Mouse (Mus musculus) adrenal gland, postnatal 14 days (tissue): Measurements from ENCODE around the gene Crybg3. TPM values are rescaled to one million over a fixed set of nuclear protein-coding genes. Genes with fewer than 3 reads are reported as not detected.
A peak's percentile ranks its signal among the peaks of the same experiment; 100 is the strongest.
"Not testable (repeated sequence)": the region's sequence is repeated elsewhere in the genome, so short reads cannot be mapped to it uniquely, and the experiment has no call there.

ENCODE experiments used
- DNase-seq: peaks from one replicate; pipeline ENCODE4 v3.0.0; 2021; ENCODE audit warnings: mixed read lengths
- total RNA-seq: library from RNA; stranded (reverse); gene quantifications from 2 replicates; pipeline ENCODE4 v1.2.3, GENCODE M21; 2021

The Crybg3 gene
- total RNA-seq, 1 experiment from 2014 or later = 17.3 TPM

- DNase-seq = no peak
Observed at GRCm38 (mm10) chr16:59532561-59532960, 68.2 kb downstream of the Crybg3 start.

- no peak for DNase-seq
Observed at GRCm38 (mm10) chr16:59531243-59531642, 69.5 kb downstream of the Crybg3 start.

GRCm38 (mm10) chr16:59529570-59529969 is 71.2 kb downstream of the Crybg3 start:
- peak; percentile 22 for DNase-seq

GRCm38 (mm10) chr16:59526939-59527338 is 73.8 kb downstream of the Crybg3 start:
- no peak for DNase-seq

- DNase-seq = no peak
Observed at GRCm38 (mm10) chr16:59521752-59522423, 78.9 kb downstream of the Crybg3 start.

- no peak for DNase-seq
Observed at GRCm38 (mm10) chr16:59517447-59518219, 83.1 kb downstream of the Crybg3 start.

GRCm38 (mm10) chr16:59516965-59517364 is 83.8 kb downstream of the Crybg3 start:
- DNase-seq = no peak

GRCm38 (mm10) chr16:59515169-59515568 is 85.6 kb downstream of the Crybg3 start:
- DNase-seq = peak; percentile 24

- DNase-seq = no peak
Observed at GRCm38 (mm10) chr16:59509830-59510229, 90.9 kb downstream of the Crybg3 start.

GRCm38 (mm10) chr16:59499180-59499579 is 101.6 kb downstream of the Crybg3 start:
- DNase-seq = no peak

GRCm38 (mm10) chr16:59497947-59498346 is 102.8 kb downstream of the Crybg3 start:
- DNase-seq = no peak

GRCm38 (mm10) chr16:59493199-59493598 is 107.6 kb downstream of the Crybg3 start:
- peak; percentile 24 for DNase-seq

GRCm38 (mm10) chr16:59487975-59488548 is 112.7 kb downstream of the Crybg3 start:
- no peak for DNase-seq

GRCm38 (mm10) chr16:59487239-59487638 is 113.5 kb downstream of the Crybg3 start:
- DNase-seq = peak; percentile 10

- no peak for DNase-seq
Observed at GRCm38 (mm10) chr16:59477955-59478354, 122.8 kb downstream of the Crybg3 start.

- DNase-seq = peak; percentile 86
Observed at GRCm38 (mm10) chr16:59474788-59475187, 126.0 kb downstream of the Crybg3 start.

GRCm38 (mm10) chr16:59472546-59472945 is 128.2 kb downstream of the Crybg3 start:
- DNase-seq = no peak

- peak; percentile 93 for DNase-seq
Observed at GRCm38 (mm10) chr16:59471637-59472278, 129.0 kb downstream of the Crybg3 start, which contains the start of gene Riox2. TSS of gene Riox2 (plus strand) at chr16:59471775.

GRCm38 (mm10) chr16:59469846-59470245 is 130.9 kb downstream of the Crybg3 start:
- DNase-seq = no peak

- DNase-seq = no peak
Observed at GRCm38 (mm10) chr16:59463973-59464372, 136.8 kb downstream of the Crybg3 start.

- no peak for DNase-seq
Observed at GRCm38 (mm10) chr16:59463567-59463966, 137.2 kb downstream of the Crybg3 start.

- DNase-seq = not testable (repeated sequence)
Observed at GRCm38 (mm10) chr16:59459259-59459861, 141.4 kb downstream of the Crybg3 start.
